Mouse (Mus musculus) limb, embryonic 11.5 days (tissue): ENCODE data around the gene Smco1. TPM values are rescaled to one million over a fixed set of nuclear protein-coding genes. Genes with fewer than 3 reads are reported as not detected.
"Not testable (repeated sequence)": the region's sequence is repeated elsewhere in the genome, so short reads cannot be mapped to it uniquely, and the experiment has no call there.

Experiments
- ATAC-seq: fragments of 200-750 bp; cut with Nextera tagmentation; 2 replicates; pipeline ENCODE4 v1.8.0; 2017; ENCODE audit warnings: low read depth; ENCODE audit not compliant: insufficient number of reproducible peaks, low FRiP score, low TSS enrichment
- DNase-seq: peaks from one replicate; pipeline ENCODE4 v3.0.0-alpha.2; 2015; ENCODE audit warnings: low spot score
- H3K27ac ChIP-seq: fragments of 300-500 bp; sonication (generic); replicated peaks from 2 replicates; pipeline ENCODE4 v1.5.1; 2014; ENCODE audit warnings: low read depth, mild to moderate bottlenecking, low read length
- H3K27me3 ChIP-seq: fragments of 300-500 bp; sonication (generic); 2 replicates; pipeline ENCODE4 v1.6.1; 2014; ENCODE audit warnings: mild to moderate bottlenecking, low read length, mixed read lengths; ENCODE audit not compliant: control insufficient read depth, insufficient read depth
- H3K36me3 ChIP-seq: fragments of 300-500 bp; sonication (generic); 2 replicates; pipeline ENCODE4 v1.6.1; 2014; ENCODE audit warnings: mild to moderate bottlenecking, low read length, moderate library complexity, mixed read lengths; ENCODE audit not compliant: control insufficient read depth, insufficient read depth
- H3K4me1 ChIP-seq: fragments of 300-500 bp; sonication (generic); 2 replicates; pipeline ENCODE4 v1.6.1; 2014; ENCODE audit warnings: low read length, mixed read lengths; ENCODE audit not compliant: control insufficient read depth, insufficient read depth
- H3K4me2 ChIP-seq: fragments of 300-500 bp; sonication (generic); 2 replicates; pipeline ENCODE4 v1.6.1; 2014; ENCODE audit warnings: low read depth, mild to moderate bottlenecking, moderate library complexity; ENCODE audit not compliant: severe bottlenecking
- H3K4me3 ChIP-seq: fragments of 300-500 bp; sonication (generic); 2 replicates; pipeline ENCODE4 v1.5.1; 2014; ENCODE audit warnings: low read depth, low read length
- H3K9ac ChIP-seq: fragments of 300-500 bp; sonication (generic); 2 replicates; pipeline ENCODE4 v1.6.1; 2014; ENCODE audit warnings: mild to moderate bottlenecking, low read length
- H3K9me3 ChIP-seq: fragments of 300-500 bp; sonication (generic); 2 replicates; pipeline ENCODE4 v1.6.1; 2016; ENCODE audit warnings: low read length; ENCODE audit not compliant: control insufficient read depth
- WGBS: fragments of 180-500 bp; shearing (Covaris S2); extraction: QIAGEN DNeasy Blood & Tissue Kit; methylation state at CpG from one replicate; pipeline ENCODE4 v1.1.7; 2014; 5-methylcytosine and 5-hydroxymethylcytosine counted together
- polyA plus RNA-seq: library from polyadenylated mRNA; unstranded; fragments of >200 nt; fragmentation: Nextera tagmentation; extraction: Ambion mirVana; gene quantifications from 2 replicates; pipeline ENCODE4 v1.2.1, GENCODE M21; 2014

Gene Smco1
- polyA plus RNA-seq, 1 experiment from 2014 or later: not detected

DNA sequence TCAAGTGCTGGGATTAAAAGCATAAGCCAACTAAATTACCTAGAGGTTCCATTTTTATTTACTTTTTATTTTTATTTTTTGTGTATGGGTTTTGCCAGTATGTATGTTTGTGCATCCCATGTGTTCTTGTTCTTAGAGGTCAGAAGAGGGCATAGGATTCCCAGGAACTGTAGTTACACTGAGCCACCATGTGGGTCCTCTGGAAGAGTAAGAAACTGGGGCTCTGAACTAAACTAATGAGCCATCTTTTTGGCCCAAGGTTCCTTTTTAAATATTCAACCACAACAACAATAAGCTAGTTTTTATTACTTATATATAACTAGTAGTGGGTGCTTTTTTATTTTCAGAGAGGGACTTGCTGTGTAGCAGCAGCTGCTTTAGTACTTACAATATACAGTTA is 11.3 kb downstream of the Smco1 start:
- Histone ChIP-seq H3K27ac (no peak overlapping the region), H3K4me3 (no peak overlapping the region), H3K36me3 (peaks cover 21% of the 10 kb centered on the region; the same call in 1 of the 2 replicates), H3K9me3 (0 out of 2 replicates have a peak, but pooled peaks cover 6% of the 10 kb centered on the region), H3K9ac (no peak overlapping the region), H3K27me3 (no peaks in the 10 kb centered on the region), H3K4me2 (no peak overlapping the region), H3K4me1 (peaks cover 3% of the 10 kb centered on the region; the same call in 1 of the 2 replicates)
- DNase-seq (no peak), ATAC-seq (no peak)

DNA sequence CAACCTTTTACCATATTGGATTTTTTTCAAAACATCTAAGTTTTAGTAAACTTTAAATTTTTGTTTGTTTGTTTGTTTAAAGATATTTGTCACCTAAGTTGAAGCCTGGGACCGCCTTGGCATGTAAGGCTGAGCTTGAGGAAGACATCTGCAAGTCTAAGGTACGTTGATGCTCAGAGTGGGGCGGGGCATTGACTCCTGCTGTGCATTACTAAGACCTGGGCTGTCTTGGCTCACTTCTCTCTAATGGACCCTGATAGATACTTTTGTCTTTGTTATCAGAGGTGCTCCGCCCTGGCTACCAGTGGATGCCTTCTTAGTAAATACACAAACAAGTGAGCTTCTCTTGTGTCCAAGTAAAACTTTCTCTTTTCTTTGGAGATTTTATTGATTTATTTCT is 20.6 kb downstream of the Smco1 start:
- H3K4me2 ChIP-seq: no peak overlapping the region
- DNase-seq: no peak
- no peaks in the 10 kb centered on the region for H3K4me1 ChIP-seq
- H3K9ac ChIP-seq: no peak overlapping the region
- no peaks in the 10 kb centered on the region for H3K9me3 ChIP-seq
- H3K27ac ChIP-seq: no peak overlapping the region
- H3K36me3 ChIP-seq: peaks cover 12% of the 10 kb centered on the region; the same call in 1 of the 2 replicates
- ATAC-seq: no peak
- H3K27me3 ChIP-seq: no peaks in the 10 kb centered on the region
- 89% methylated on average over 4 of the region's 4 CpGs for WGBS
- no peak overlapping the region for H3K4me3 ChIP-seq

DNA sequence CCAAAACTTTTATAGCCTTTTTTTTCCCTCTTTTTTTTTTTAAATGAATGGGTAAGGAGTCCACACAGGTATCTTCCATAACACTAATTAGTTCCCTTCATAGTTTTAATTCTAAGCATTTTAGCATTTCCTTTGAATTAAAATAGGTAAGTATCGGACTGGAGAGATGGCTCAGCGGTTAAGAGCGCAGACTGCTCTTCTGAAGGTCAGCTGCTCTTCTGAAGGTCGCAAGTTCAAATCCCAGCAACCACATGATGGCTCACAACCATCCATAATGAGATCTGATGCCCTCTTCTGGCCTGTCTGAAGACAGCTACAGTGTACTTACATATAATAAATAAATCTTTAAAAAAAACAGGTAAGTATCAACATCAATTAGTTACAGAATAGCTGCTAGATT is 28.3 kb downstream of the Smco1 start:
- not testable (repeated sequence) for ATAC-seq, H3K9me3 ChIP-seq
- WGBS: 93% methylated on average over 4 of the region's 4 CpGs

DNA sequence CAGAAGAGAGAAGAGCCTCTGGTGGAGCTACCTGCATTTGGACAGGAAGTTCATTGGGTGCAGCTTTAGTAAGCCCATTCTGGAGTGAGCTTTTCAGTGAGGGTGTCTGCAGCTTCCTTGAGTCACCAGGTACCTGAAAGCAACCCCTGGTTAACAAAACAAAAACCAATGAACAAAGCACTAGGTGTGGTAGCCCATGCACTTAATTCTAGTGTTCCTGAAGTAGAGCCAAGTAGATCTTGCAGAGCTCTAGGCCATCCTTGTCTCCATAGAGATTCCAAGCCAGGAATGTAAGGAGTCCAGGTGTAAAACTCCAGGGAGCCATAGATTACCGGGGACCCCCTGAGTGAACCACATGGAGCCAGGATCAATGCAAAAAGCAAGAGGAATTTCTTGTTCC is 31.8 kb downstream of the Smco1 start:
- ATAC-seq (no peak), DNase-seq (no peak)
- Histone ChIP-seq H3K4me3 (no peak overlapping the region), H3K36me3 (peaks cover 11% of the 10 kb centered on the region), H3K9me3 (no peaks in the 10 kb centered on the region), H3K27ac (no peak overlapping the region), H3K27me3 (no peaks in the 10 kb centered on the region), H3K4me1 (no peaks in the 10 kb centered on the region), H3K4me2 (no peak overlapping the region), H3K9ac (no peak overlapping the region)
- WGBS: 57% methylated on average over 1 of the region's 1 CpGs

More for the DNA sequence above, 28.3 kb downstream of the Smco1 start:
- not testable (repeated sequence) for H3K4me3 ChIP-seq, H3K4me1 ChIP-seq, H3K9ac ChIP-seq, H3K4me2 ChIP-seq, DNase-seq, H3K27ac ChIP-seq, H3K27me3 ChIP-seq
- H3K36me3 ChIP-seq: peaks cover 22% of the 10 kb centered on the region

DNA sequence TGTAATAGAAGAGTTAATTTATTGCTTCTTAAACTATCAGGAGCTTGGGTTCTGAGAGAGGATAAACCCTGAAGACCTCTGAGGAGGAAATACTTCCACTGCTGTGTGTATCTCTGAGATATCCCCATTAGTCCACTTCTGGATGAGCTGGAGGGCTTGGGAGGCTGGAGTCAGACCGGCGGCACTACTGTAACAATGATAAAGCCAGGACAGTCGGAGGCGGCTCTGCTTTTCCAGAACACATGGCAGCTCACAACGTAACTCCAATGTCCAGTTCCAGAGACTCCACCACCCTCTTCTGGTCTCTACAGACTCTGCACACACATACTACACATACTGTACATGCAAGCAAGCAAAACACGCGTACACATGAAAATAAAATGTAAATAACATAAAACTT is 32.6 kb downstream of the Smco1 start:
- no peak overlapping the region for H3K9ac ChIP-seq
- no peak overlapping the region for H3K27ac ChIP-seq
- DNase-seq: no peak
- H3K4me2 ChIP-seq: no peak overlapping the region
- 91% methylated on average over 7 of the region's 7 CpGs for WGBS
- H3K36me3 ChIP-seq: peaks cover 11% of the 10 kb centered on the region
- no peak for ATAC-seq
- no peak overlapping the region for H3K4me3 ChIP-seq
- H3K4me1 ChIP-seq: no peaks in the 10 kb centered on the region
- H3K9me3 ChIP-seq: no peaks in the 10 kb centered on the region
- H3K27me3 ChIP-seq: no peaks in the 10 kb centered on the region

DNA sequence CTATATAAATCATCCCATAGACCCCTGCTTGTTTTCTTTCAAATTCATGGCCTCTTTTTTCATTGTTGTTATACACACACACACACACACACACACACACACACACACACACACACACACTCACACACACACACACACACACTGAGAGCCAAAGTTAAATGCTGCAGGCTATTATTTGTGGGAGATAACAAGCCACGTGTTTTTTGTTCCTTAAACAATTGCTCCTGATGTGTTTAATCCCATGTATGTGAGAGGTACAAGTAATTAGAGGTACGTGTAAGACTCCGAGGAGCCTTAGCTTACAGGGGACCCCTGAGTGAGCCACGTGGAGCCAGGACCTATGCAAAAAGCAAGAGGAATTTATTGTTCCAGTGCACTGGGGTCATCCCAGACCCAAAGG is 40.7 kb downstream of the Smco1 start:
- no peak for ATAC-seq

DNA sequence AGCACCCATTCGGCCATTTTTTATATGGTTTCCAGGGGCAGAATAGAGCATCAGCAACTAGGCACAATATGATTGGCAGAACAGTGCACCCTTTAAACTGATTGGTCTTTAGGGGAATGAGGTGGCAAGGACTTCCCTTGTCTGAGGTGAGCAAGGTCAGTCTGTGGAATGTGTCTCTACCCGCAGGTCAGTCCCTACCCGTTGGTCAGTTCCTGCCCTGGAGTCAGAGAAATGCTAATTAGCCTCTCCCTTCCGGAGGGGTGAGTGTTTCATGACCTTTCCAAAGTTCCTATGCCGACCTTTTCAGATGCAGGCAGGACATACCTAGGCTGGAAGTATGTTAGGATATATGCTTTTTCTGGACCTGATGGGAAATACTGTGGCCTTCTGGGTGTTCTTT is 41.1 kb downstream of the Smco1 start:
- H3K36me3 ChIP-seq: no peaks in the 10 kb centered on the region
- DNase-seq: no peak
- H3K27me3 ChIP-seq: no peaks in the 10 kb centered on the region
- WGBS: 29% methylated on average over 5 of the region's 5 CpGs
- ATAC-seq: no peak
- H3K4me3 ChIP-seq: no peak overlapping the region
- no peak overlapping the region for H3K9ac ChIP-seq
- no peak overlapping the region for H3K4me2 ChIP-seq
- no peaks in the 10 kb centered on the region for H3K4me1 ChIP-seq
- no peaks in the 10 kb centered on the region for H3K9me3 ChIP-seq
- H3K27ac ChIP-seq: no peak overlapping the region

More for the DNA sequence above, 40.7 kb downstream of the Smco1 start:
- WGBS: 67% methylated on average over 4 of the region's 4 CpGs
- H3K27ac ChIP-seq: no peak overlapping the region
- no peaks in the 10 kb centered on the region for H3K36me3 ChIP-seq
- no peak overlapping the region for H3K4me2 ChIP-seq
- no peaks in the 10 kb centered on the region for H3K9me3 ChIP-seq
- no peak overlapping the region for H3K9ac ChIP-seq
- H3K4me3 ChIP-seq: no peak overlapping the region
- DNase-seq: no peak
- no peaks in the 10 kb centered on the region for H3K4me1 ChIP-seq
- no peaks in the 10 kb centered on the region for H3K27me3 ChIP-seq

DNA sequence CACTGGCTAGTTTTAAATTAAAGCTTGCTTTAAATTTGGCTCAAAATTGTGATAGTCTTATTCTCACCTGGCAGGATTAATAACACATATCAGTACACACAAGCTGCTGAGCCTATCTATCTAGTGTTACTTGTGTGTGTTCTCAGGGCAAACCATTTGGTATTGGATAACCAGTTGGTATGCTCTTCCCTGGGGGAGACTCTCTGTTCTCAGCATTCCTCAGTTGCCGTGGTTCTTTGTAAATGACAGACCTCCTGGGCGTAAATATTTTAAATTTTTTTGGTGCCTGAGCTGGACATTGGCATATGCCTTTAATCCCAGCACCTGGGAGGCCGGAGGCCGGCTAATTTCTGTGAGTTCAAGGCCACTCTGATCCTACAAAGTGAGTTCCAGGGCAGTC is 41.6 kb downstream of the Smco1 start:
- no peak overlapping the region for H3K4me3 ChIP-seq
- no peaks in the 10 kb centered on the region for H3K27me3 ChIP-seq
- peak; percentile 14 for DNase-seq
- no peak overlapping the region for H3K27ac ChIP-seq
- ATAC-seq: no peak
- no peak overlapping the region for H3K4me2 ChIP-seq
- no peaks in the 10 kb centered on the region for H3K4me1 ChIP-seq
- H3K36me3 ChIP-seq: no peaks in the 10 kb centered on the region
- WGBS: 50% methylated on average over 4 of the region's 4 CpGs
- H3K9ac ChIP-seq: no peak overlapping the region
- no peaks in the 10 kb centered on the region for H3K9me3 ChIP-seq

DNA sequence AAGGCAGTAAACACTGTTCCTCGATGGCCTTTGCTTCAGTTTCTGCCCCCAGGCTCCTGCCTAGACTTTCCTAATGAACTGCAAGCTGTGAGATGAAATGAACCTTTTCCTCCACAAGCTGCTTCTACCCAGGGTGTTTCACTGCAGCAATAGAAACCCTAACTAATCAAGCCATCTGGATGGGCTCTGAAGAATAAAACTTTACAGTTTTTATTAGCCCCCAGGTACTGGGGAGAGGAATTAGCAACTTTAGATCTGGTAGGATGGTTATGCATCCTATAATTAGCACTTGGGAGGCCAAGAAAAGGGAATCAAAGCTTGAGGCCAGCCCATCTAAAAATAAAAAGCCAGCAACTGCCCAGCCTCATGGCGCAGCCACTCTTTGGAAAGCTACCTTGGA is 45.3 kb downstream of the Smco1 start:
- no peaks in the 10 kb centered on the region for H3K9me3 ChIP-seq
- H3K27ac ChIP-seq: no peak overlapping the region
- ATAC-seq (no peak), DNase-seq (peak; percentile 47)
- 29% methylated on average over 2 of the region's 2 CpGs for WGBS
- H3K4me2 ChIP-seq: no peak overlapping the region
- H3K4me3 ChIP-seq: no peak overlapping the region
- no peaks in the 10 kb centered on the region for H3K36me3 ChIP-seq
- no peaks in the 10 kb centered on the region for H3K4me1 ChIP-seq
- no peaks in the 10 kb centered on the region for H3K27me3 ChIP-seq
- H3K9ac ChIP-seq: no peak overlapping the region
